Mouse (Mus musculus) left cerebral cortex, adult 9 months (tissue): ENCODE results near the gene Pou2f3.
A peak's percentile ranks its signal among the peaks of the same experiment; 100 is the strongest.

Source experiments
- DNase-seq, 2 experiments: peaks; one replicate each; pipeline ENCODE4 v3.0.0; 2022; ENCODE audit warnings: low spot score in 2 of 2

Gene Pou2f3

DNA sequence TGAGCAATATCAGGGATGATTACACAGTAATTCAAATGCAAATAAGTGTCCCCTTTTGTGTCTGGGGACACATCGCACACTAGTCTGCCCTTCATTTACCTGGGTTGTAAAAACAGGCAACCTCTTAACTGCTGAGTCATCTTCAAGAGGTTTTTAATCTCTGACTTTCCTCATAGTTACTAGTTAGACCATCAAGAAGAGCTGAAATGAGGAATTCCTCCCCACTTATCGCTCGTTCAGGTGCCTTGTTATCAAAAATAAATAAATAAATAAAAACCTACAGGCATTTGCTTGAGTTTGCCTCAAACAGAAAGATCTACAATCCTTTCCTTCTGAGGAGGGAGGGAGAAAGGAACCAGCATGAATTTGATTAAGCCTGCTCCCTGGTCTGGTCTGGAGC is 101.4 kb downstream of the Pou2f3 start:
- DNase-seq, result no peak

DNA sequence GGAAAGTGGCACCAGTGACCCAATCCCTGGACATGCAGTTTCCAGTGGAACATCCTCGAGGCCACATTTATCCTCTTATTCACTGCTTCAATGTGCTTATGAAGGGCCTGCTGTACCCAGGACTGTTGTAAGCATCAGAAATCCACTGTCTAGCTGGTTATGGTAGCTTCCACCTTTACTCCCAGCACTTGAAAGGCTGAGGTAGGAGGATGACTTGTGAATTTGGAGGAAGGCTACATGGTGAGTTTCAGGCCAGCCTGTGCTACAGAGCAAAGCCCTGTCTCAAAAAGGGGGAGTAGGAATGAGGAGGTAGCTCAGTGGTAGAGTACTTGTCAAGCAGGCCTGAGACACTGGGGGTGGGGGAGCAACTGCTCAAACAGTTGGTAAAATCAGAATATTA is 102.1 kb downstream of the Pou2f3 start:
- DNase-seq, result no peak

DNA sequence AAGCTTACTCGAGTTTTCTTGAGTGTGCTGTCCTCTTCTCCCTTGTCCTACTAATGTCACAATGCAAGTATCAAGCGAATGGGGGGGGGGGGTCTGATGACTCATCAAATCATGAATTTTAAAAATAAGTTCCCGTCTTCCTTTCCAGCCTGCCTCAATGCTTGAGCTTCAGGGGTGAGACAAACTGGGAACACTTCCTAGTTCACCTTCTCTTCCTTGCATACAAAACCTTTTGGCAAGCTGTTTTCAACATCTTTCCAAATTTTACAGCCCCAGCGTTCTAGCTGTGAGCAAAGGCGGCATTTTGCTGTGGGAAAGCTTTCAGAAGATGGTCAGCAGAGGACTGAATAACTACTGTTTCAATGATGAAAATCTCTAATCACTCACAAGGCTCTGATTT is 102.6 kb downstream of the Pou2f3 start:
- no peak for DNase-seq

DNA sequence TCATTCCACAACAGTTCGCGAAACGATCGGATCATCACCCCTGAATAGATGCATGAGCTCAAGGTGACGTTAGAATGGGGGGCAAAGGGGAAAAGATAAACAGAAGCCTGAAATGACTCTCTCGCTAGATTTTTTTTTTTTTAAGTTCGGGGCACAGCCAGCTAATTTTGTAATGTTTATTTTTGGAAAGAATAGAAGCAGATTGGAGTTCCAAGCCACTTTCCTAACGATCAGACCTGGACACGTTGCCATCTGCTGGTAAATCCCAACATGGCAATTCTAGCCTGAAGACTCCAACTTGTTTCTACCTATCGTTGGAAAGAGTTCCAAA is 103.0 kb downstream of the Pou2f3 start, which contains the start of gene Arhgef12:
TSS of gene Arhgef12 (minus strand) at position 53 of the 331 bp plus-strand sequence.
- DNase-seq, result peak in 1 of 2 experiments; percentile 69

DNA sequence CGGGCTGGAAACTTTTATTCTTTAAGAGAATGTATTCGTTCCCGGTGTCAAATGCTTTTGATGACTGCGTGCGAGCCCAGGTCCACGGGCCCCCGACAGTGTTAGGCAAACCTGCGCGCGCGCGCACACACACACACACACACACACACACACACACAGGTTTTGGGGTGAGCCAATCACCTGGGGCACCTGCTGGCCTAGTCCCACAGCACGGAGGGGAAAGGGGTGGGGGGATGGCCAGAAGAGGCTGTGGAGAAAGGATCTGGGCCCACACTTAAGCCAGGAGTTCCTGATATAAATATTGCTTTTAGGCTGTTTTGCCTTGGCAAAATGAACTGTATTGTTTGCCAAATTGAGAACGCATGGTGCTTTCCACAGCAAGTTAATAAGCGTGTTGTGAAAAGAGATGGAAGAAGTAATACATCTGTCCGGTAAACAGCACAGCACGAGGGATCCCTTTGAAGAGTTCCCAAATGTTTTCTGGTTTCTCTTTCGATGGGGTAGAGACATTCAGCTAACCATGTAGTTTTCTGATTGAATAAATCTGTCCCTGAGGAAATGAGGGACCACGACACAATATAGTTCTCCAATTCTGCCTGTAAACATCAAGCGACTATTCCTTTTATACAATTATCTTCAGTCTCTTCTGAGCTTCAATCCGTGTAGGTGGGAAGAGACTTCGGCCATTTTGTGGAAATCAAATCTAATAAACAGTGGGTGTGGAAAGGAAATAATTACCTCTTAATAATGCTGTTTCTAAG is 103.6 kb downstream of the Pou2f3 start:
- no peak for DNase-seq

GRCm38 (mm10) chr9:43105664-43106361 is 104.4 kb downstream of the Pou2f3 start:
- DNase-seq, result peak in 1 of 2 experiments; percentile 88

- DNase-seq, result peak in 1 of 2 experiments; percentile 40
These were observed 105.1 kb downstream of the Pou2f3 start for GRCm38 (mm10) chr9:43104873-43105663.

DNA sequence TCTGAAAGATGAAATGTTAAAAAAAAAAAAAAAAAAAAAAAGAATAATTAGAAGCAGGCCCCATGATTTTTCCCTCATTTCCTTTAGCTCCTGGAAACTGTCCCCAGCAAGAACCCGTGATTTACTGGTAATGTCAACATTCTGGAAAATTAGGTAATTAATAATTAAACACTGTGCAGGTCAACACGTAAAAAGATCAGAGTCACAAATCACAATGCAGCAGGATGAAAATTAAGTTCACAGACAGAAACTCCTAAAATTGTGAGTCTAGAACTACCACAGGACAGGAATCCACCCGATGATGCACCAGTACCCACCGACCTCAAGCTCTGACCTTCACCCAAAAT is 105.7 kb downstream of the Pou2f3 start:
- DNase-seq, result no peak

- no peak for DNase-seq
These were observed 106.4 kb downstream of the Pou2f3 start for GRCm38 (mm10) chr9:43103675-43104299.

DNA sequence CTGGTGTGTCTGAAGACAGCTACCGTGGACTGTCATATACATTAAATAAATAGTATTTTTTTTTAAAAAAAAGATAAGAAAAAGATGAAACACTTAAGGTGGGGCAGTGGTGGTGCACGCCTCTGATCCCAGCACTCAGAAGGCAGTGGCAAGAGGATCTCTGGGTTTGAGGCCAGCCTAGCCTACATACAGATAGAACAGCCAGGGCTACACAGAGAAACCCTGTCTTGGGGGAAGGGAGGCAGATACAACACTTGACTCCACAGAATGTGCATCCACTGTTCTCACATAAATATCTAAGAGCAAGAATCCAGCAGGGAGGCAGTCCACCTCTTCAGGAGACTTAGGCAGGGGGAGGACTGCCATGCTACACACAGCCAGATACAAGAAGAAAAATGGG is 107.2 kb downstream of the Pou2f3 start:
- DNase-seq, result no peak

DNA sequence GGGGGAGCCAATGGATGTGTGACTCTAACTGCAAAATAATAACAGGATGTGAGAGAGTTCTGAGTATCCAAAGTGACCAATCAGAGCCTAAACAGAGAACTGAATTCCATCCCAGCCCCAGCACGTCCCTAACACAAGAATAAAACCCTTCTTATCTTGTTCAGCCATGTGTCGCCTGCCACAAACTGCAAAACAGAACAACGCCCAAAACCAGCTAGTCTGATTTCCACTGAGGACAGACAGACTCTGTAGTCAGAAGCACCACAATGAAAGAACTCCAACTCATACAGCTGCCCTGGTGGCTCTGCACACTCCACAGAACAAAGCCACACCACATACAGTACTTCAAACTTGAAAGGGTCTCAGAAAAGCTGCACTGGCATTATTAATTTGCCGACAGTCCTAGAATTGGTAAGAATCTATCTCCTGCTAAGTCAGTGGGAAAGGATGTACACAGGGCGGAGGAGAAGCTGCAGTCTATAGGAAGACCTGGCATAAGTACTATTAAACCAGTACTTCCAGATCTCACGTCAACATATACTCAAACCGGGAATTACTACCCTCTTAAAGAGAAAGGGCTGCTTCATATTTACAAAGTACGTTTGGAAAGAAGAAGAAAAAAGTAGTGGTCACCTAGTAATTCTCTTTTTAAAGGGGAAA is 108.1 kb downstream of the Pou2f3 start:
- DNase-seq, result no peak

GRCm38 (mm10) chr9:43098922-43099321 is 111.2 kb downstream of the Pou2f3 start:
- DNase-seq, result no peak

DNA sequence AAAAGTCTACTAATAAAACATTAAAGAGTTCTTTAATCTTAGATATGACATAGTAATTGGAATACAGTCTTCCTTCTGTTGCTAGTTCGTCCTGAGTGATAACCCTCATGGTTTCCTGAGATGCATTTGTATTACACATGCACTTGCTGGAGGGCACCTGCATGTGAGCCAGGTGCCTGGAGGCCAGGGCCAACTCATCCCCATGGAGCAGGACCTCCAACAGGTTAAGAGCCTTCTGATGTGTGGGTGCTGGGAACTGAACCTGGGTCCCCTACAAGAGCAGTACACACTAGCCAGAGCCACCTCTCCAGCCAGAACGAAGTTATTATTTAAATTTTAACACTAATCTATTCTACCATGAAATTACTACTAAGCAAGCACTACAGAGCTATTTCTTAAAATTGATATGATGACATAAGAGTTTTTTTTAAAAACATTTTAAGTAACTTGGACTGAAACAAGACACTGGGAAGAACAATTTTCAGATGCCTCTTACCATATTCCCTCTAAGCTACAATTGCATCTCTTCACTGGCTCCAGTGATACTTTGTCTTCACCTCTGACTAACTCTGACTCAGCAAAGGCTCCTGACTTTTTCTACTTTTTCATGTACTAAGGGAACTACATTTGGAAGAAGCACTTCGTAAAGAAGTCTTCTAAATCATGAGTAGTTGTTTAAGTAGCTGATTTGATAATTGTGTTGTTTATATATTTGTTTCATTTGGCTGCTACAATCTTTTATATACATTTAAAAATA is 112.2 kb downstream of the Pou2f3 start:
- DNase-seq, result no peak

GRCm38 (mm10) chr9:43096337-43096736 is 113.8 kb downstream of the Pou2f3 start:
- DNase-seq, result no peak

GRCm38 (mm10) chr9:43094828-43095227 is 115.3 kb downstream of the Pou2f3 start:
- no peak for DNase-seq

- peak in 1 of 2 experiments; percentile 39 for DNase-seq
These were observed 116.4 kb downstream of the Pou2f3 start for GRCm38 (mm10) chr9:43093803-43094202.

GRCm38 (mm10) chr9:43085686-43086285 is 124.4 kb downstream of the Pou2f3 start:
- DNase-seq, result no peak

GRCm38 (mm10) chr9:43084496-43085362 is 125.4 kb downstream of the Pou2f3 start:
- no peak for DNase-seq

- DNase-seq, result no peak
These were observed 126.6 kb downstream of the Pou2f3 start for GRCm38 (mm10) chr9:43083441-43084055.
